Mouse (Mus musculus) adrenal gland (tissue): ENCODE results near the gene St5.

Experiments
- intact Hi-C: fragments of 180-260 bp; cut with DNase I; formaldehyde crosslinking; loops from one replicate; pipeline ENCODE4 v1.15.1; 2025

Gene St5

DNA sequence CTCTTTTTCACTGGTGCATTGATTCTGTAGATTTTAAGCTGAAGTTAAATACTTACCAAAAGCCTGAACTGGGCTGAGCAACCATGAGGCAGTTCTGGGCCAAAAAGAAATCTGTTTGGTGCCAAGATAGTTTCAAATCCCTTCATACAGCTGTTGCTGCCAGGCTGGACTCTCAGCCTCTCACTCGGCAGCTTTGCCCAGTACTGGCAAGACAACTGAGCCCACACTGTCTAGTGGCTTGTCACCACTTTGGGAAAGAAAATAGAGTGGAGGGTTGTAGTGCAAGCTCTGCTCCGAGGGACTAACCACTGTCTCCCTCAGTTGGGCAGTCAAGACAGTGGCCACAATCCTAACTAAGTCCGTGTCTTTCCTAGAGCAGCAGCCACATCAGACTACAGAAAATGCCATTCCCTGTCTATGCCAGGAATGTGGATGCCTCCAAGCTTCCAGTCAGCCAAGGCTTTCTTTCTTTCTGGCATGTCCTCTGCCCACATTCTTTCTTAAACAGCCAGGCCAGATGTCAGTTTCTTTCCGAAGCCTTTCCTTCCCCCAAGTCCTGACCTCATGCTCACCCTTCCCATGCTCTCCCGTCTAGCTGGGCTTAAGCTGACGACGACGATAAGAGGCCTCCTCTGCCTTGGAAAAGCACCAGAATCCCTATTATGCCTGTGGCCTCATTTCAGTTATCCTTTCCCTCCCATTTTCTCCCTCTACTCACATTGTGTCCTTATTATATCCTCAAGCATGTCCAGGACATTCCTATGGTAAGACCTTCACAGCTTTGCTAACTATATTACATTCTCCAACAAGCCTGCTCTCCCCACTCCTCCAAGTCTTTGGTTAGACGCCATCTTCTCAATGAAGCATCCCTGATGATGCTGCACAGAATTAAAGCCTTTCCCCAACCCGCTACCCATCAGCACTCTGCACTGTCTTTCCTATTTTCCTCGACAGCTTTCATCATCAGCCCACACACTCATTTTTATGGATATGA, 126.8 kb downstream of the St5 start:
- intact Hi-C loops, result no loop called here

DNA sequence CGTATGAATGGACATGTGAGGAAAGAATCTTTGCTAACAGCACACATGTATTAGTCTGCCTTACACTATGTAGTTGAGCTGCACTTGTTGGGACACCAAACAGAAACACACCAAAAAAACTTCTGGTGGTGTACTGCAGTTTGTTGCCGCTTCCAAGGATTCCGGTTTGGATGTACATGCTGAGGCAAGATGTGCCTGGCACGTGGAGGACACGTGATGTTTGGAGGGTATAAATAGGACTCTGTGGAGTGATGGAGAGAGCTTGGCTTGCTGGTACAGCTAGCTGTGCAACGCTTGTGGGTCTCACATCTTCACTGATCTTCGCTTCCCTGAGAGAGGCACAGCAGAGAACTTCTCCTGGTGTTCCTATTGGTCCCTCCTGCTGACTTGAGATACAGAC, 129.2 kb downstream of the St5 start:
- intact Hi-C loops, result no loop called here

- intact Hi-C loops, result no loop called here
Measured at GRCm38 (mm10) chr7:109568391-109568892, 135.0 kb downstream of the St5 start.

- intact Hi-C loops, result no loop called here
Measured at GRCm38 (mm10) chr7:109566841-109567768, 136.3 kb downstream of the St5 start.

DNA sequence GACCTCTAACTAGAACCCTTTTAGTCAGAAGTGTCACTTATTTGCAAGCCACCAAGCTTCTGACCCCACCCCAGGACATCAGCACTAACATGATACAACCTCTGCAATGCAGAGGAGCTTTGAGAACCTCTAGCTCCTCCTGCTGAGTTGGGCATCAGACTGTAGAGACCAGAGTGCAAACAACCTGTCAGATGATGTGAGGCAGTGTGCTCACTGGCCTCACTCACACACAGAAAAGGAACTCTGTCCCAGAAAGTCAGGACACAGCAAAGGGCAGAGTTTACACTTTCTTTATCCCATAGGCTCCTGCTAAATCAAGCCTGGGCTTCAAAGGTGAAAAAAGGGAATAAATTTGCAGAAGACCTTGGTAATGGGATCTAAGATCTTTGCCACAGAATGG, 137.1 kb downstream of the St5 start:
- intact Hi-C loops, result no loop called here

DNA sequence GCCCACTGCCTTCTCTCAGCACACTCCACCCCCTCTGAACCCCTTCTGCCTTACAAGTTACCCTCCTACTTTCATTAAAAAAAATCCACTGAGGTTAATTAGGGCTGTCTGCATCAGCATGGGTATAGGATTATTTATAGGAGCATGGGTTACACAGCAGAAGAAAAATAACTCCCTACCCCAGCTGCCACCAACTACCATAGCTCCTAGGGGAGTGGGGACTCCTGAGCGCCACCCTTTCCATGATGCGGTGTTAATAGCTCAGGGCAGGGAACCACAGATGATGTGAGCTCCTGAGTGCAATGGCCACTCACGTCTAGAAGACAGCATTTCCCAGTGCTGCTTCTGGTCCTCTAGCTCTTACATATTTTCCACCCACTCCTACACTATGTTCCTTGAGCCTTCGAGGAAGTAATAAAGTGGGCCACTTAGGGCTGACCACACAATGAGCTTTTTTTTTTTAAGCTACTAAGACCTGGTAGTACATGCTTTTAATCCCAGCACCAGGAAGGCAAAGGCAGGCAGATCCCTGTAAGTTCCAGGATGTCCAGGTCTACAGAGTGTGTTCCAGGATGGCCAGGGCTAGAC, 139.5 kb downstream of the St5 start:
- intact Hi-C loops, result loop anchor here (5.0 kb wide), 1 partner anchor 53 kb away; no protein-coding TSS in a partner anchor

- intact Hi-C loops, result loop anchor here (5.0 kb wide), 1 partner anchor 55 kb away; no protein-coding TSS in a partner anchor
Measured at GRCm38 (mm10) chr7:109562676-109563075, 140.7 kb downstream of the St5 start.

DNA sequence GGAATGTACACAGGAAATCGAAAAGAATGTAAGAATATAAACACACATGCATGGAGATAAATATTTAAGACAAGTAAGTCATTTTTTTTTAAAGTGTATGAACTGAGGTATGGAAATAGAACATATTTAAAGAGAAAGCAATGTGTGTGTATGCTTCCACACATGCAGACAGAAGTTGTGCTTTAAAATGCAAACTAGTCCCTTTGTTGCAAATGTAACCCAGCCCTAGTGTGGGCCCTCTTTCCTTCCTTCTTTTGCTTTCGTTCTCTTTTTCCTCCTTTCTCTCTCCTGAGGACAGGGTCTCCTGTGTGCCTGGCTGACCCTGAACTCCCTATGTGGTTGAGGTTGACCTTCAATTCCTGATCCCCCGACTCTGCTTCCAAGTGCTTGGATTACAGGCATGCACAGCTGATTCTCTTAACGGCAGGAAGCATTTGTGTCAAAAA, 141.2 kb downstream of the St5 start:
- intact Hi-C loops, result loop anchor here (5.0 kb wide), 1 partner anchor 55 kb away; no protein-coding TSS in a partner anchor

- intact Hi-C loops, result loop anchor here (5.0 kb wide), 1 partner anchor 56 kb away; no protein-coding TSS in a partner anchor
Measured at GRCm38 (mm10) chr7:109561466-109562153, 141.8 kb downstream of the St5 start.

DNA sequence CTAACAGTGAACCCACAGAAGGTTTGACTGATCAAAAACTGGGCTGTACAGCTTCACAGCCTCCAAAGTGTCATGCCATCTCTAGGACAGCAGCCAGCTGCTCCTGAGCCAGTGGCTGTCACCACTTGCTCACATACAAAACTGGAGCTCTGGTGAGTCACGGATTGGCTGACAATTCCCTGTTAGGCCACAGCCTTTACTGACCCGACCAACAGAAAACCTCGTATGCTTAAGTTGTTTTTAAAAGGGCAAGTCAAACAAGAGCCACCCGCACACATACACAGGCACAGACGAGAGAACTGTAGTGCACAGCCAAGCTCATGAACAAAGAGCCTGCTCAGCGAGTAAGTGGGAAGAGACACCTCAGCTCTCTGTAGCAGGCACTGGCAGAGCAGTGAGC, 143.9 kb downstream of the St5 start:
- intact Hi-C loops, result no loop called here

DNA sequence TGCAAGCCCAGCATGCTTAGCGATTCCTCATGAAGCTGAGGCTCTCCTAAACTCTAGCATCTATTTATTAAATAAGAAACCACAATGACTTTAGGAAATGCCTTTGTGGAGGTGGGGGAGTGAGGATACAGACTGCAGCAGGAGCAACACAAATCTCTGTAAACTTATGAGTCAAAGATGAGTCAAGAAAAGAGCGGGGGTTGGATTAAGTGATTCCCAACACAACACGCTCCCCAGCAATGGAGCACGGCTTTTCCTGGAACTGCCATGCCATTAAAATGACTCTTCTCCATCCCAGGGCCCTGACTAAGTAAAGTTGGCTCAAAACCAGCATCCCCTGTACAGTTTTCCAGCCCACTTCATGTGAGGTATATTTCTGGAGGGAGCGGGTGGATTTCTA, 156.7 kb downstream of the St5 start:
- intact Hi-C loops, result no loop called here

GRCm38 (mm10) chr7:109546186-109546585, 157.2 kb downstream of the St5 start:
- intact Hi-C loops, result no loop called here

GRCm38 (mm10) chr7:109545255-109545993, 158.0 kb downstream of the St5 start:
- intact Hi-C loops, result no loop called here

- intact Hi-C loops, result no loop called here
Measured at GRCm38 (mm10) chr7:109544792-109545191, 158.6 kb downstream of the St5 start.

GRCm38 (mm10) chr7:109542364-109542628, 161.1 kb downstream of the St5 start:
- intact Hi-C loops, result no loop called here

DNA sequence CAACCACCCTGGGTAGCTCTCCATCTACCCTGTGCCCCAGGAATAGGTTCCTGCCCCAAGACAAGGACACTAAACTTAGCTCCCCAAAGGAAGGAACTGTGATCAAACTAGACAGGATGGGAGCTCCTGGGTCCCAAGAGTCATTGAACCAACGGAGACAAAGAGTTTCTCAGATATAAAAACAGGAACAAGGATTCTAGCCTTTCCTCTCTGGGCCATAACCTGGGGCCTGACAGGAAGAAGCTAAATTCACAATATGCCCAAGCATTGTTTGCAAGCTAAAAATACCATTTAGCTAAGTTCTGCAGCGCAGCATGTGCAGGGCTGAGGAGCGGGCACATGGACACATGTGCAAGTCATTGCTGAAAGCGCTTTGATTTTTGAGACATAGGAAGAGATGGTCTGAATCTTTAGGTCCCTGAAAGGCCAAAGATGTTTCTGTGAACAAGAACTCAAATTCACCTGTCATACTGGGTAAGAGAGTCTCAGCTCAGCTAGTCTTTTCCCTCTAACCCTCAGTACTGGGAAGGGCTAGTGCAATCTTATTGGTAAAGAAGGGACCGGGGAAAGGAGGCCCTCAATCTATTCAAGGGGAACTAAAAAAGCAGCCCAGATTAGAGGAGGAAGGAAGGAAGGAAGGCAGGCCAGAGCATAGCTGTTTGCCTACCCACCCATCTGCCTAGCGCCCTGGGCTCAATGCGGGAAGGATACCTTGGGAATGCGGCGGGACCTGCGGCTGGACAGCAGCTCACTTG, 161.6 kb downstream of the St5 start:
- intact Hi-C loops, result no loop called here

DNA sequence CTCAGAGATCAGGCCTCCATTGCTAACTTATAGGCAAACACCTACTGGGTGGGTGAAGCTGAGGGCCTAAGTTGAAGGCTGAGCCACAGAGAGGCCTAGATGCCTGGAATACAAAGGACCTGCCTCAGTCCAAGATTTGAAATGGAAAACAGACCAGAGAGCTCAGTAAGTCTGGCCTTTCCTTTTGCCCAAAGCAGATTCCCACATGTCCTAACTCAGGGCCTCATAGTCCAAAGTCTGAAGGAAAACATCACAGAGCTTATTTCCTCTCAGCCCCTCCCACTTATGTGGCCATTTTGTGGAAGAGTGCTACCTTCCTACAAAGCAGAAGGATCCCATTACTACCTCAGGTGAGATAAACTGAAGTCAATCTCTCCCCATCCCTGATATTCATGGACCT, 162.5 kb downstream of the St5 start:
- intact Hi-C loops, result no loop called here

GRCm38 (mm10) chr7:109536451-109536946, 166.9 kb downstream of the St5 start:
- intact Hi-C loops, result no loop called here

DNA sequence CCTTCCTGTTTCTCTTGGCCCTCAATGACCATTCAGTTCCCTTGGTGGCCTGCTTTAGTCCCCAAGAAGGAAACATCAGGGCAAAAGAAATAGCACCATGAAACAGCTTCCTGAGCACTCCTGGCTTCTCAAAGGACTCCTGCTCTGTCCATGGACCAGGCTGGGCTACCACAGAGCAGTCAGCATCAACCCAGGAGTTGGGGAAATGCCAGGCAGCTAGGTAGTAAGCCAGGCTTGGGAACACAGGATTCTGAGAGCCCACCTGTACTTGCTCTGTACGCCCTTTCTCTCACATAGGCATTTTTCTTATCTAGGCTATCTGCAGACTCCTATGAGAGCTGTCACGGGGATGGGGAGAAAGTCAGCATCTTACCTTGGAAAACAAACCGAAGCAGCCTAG, 168.5 kb downstream of the St5 start:
- intact Hi-C loops, result no loop called here
